In genomic region chr6:86161586-86161985, GRCm38 (mm10) we compare ENCODE assay signal across 15 mouse cellular contexts. TPM values are rescaled to one million over a fixed set of nuclear protein-coding genes. Genes with fewer than 3 reads are reported as not detected.
"Had no signal": no experiment of that assay in that cellular context is flagged by ENCODE, and none has a peak within 500 bp of the region (broad histone marks: within the 10 kb centered on the region; RNA-seq: fewer than 3 reads in every experiment).

No protein-coding gene starts in this region.

- H3K27ac ChIP-seq: midbrain, embryonic 10.5 days; midbrain, embryonic 13.5 days; midbrain, embryonic 15.5 days; neural tube, embryonic 12.5 days; stomach, embryonic 15.5 days; stomach, postnatal 0 days had no signal

- H3K36me3 ChIP-seq: midbrain, embryonic 10.5 days; midbrain, embryonic 13.5 days; midbrain, embryonic 15.5 days; neural tube, embryonic 12.5 days; stomach, embryonic 15.5 days had no signal

- H3K4me3 ChIP-seq: midbrain, embryonic 10.5 days; midbrain, embryonic 13.5 days; midbrain, embryonic 15.5 days; neural tube, embryonic 12.5 days; stomach, embryonic 15.5 days had no signal

- H3K27me3 ChIP-seq: midbrain, embryonic 13.5 days; midbrain, embryonic 15.5 days; neural tube, embryonic 12.5 days; stomach, embryonic 15.5 days had no signal

- DNase-seq: lung, embryonic 14.5 days; lung, postnatal 10 days; lung, postnatal 4 days; right cerebral cortex, postnatal 14 days; thymus, adult 2 months; thymus, postnatal 25 days; thymus, postnatal 4 days had no signal

- H3K4me1 ChIP-seq: midbrain, embryonic 15.5 days; neural tube, embryonic 12.5 days had no signal

- H3K9me3 ChIP-seq: midbrain, embryonic 10.5 days; midbrain, embryonic 13.5 days; midbrain, embryonic 15.5 days; neural tube, embryonic 12.5 days; stomach, embryonic 15.5 days had no signal

RNA-seq across cellular contexts. Expression of gene Tgfa, which starts 33.4 kb away (rescaled TPM):
- total RNA-seq: megakaryocyte, adult 5-6 weeks; monocyte, adult 5-6 weeks had no signal
